Mouse (Mus musculus) liver, embryonic 14.5 days (tissue): ENCODE results near the gene Gfra1. TPM values are rescaled to one million over a fixed set of nuclear protein-coding genes. Genes with fewer than 3 reads are reported as not detected.

ENCODE experiments used
- ATAC-seq: fragments of 200-750 bp; cut with Nextera tagmentation; 2 replicates; pipeline ENCODE4 v1.8.0; 2017; ENCODE audit warnings: moderate number of reproducible peaks, mild to moderate bottlenecking, moderate library complexity; ENCODE audit not compliant: insufficient read depth
- DNase-seq, 3 experiments: peaks; one replicate each; pipeline ENCODE4 v3.0.0-alpha.2; 2012 to 2013; ENCODE audit warnings: low read depth in 3 of 3, low spot score in 3 of 3
- H3K27ac ChIP-seq: fragments of 300-500 bp; sonication (generic); 2 replicates; pipeline ENCODE4 v1.5.1; 2014; ENCODE audit warnings: moderate library complexity, mild to moderate bottlenecking, control low read depth, inconsistent platforms
- H3K27me3 ChIP-seq: fragments of 300-500 bp; sonication (generic); 2 replicates; pipeline ENCODE4 v1.6.1; 2014; ENCODE audit warnings: mild to moderate bottlenecking, low read length, moderate library complexity; ENCODE audit not compliant: control insufficient read depth, insufficient read depth
- H3K36me3 ChIP-seq: fragments of 300-500 bp; sonication (generic); replicated peaks from 2 replicates; pipeline ENCODE4 v1.6.1; 2014; ENCODE audit warnings: low read depth; ENCODE audit not compliant: control insufficient read depth, insufficient read depth
- H3K4me1 ChIP-seq, 2 experiments: fragments of 200-500 bp in 1 of 2; fragments of 300-500 bp in 1 of 2; sonication (generic) in 1 of 2; replicated peaks; 2 replicates each; pipeline ENCODE4 v1.6.1; 2012 to 2014; ENCODE audit warnings: antibody characterized with exemption in 1 of 2, inconsistent platforms in 1 of 2, low read length in 1 of 2; ENCODE audit not compliant: control insufficient read depth in 2 of 2, insufficient read depth in 2 of 2
- H3K4me2 ChIP-seq: fragments of 300-500 bp; sonication (generic); 2 replicates; pipeline ENCODE4 v1.6.1; 2014; ENCODE audit warnings: low read depth, mild to moderate bottlenecking, control low read depth, moderate library complexity
- H3K4me3 ChIP-seq, 2 experiments: fragments of 200-500 bp in 1 of 2; fragments of 300-500 bp in 1 of 2; sonication (generic) in 1 of 2; 2 replicates each; pipeline ENCODE4 v1.5.1; 2012 to 2014; ENCODE audit warnings: low read depth in 2 of 2, low read length in 2 of 2, mild to moderate bottlenecking in 2 of 2, control low read depth in 1 of 2, inconsistent platforms in 1 of 2, moderate library complexity in 1 of 2; ENCODE audit not compliant: insufficient read depth in 1 of 2
- H3K9ac ChIP-seq: fragments of 300-500 bp; sonication (generic); replicated peaks from 2 replicates; pipeline ENCODE4 v1.6.1; 2014; ENCODE audit warnings: mild to moderate bottlenecking, control low read depth, moderate library complexity
- H3K9me3 ChIP-seq: fragments of 300-500 bp; sonication (generic); 2 replicates; pipeline ENCODE4 v1.6.1; 2016; ENCODE audit warnings: low read length, mixed read lengths; ENCODE audit not compliant: control insufficient read depth
- CTCF ChIP-seq: IDR thresholded peaks from 2 replicates; pipeline ENCODE4 v1.5.1; 2016; ENCODE audit warnings: antibody characterized with exemption, low read depth, control low read depth
- EP300 ChIP-seq: IDR thresholded peaks from 2 replicates; pipeline ENCODE4 v1.6.1; 2016; ENCODE audit warnings: antibody characterized with exemption, low read depth
- WGBS: fragments of 180-500 bp; shearing (Covaris S2); extraction: QIAGEN DNeasy Blood & Tissue Kit; methylation state at CpG from one replicate; pipeline ENCODE4 v1.1.7; 2014; ENCODE audit not compliant: insufficient replicate concordance; 5-methylcytosine and 5-hydroxymethylcytosine counted together
- polyA plus RNA-seq, 2 experiments: library from polyadenylated mRNA; depleted of rRNA in 1 of 2; stranded (reverse) in 1 of 2; unstranded in 1 of 2; fragments of >200 nt; fragmentation: Nextera tagmentation in 1 of 2; extraction: Ambion mirVana in 1 of 2; gene quantifications; 2 replicates each; pipeline versions ENCODE4 v1.2.1 to v1.2.3; 2012 to 2014

Gene Gfra1
- polyA plus RNA-seq, 2 experiments, result 2.7 to 3.8 TPM

DNA sequence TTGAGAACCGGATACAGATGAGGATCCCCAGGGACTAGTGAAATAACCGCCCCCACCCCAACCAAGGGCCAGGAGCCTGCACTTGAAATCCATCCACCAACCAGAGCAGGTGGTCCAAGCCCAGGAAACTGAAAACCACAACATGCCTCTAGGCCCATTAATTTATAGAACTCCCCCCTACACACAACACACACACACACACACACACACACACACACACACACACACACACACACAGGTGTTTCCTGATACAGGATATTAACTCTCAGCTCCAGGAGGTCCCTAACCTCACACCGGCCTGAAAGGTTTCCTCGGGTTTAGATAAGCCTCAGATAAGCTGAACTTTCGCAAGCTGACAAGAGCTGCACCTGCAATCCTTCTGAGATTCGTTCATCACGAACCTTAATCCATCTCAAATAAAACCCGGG lies 79.0 kb downstream of the Gfra1 start:
- Histone ChIP-seq H3K9me3 (no peaks in the 10 kb centered on the region), H3K27me3 (no peaks in the 10 kb centered on the region), H3K27ac (no peak overlapping the region), H3K9ac (no peak overlapping the region), H3K4me2 (no peak overlapping the region), H3K36me3 (no peaks in the 10 kb centered on the region), H3K4me3 (no peak overlapping the region), H3K4me1 (no peaks in the 10 kb centered on the region; a peak in 1 of 4 replicates)
- no peak for TF ChIP-seq CTCF
- TF ChIP-seq EP300, result no peak
- ATAC-seq (no peak), DNase-seq (no peak)
- 34% methylated on average over 8 of the region's 8 CpGs for WGBS

DNA sequence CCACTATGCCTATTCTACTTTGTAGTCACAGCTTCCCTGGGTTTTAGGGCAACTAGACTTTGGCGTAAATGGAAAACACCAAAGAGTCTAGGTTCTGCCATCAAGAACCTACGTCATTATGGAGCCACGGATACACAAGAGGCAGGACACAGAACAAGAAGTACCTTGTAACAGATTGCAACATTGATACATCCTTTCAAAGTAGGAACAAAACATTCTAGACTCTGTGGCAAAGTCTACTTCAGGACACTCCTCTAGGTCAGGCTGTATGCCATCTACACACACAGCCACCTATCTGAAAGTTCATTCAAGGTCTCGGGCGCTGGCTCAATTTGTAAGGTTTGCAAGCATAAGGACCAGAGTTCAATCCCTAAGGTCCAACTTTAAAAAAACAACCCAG lies 81.1 kb downstream of the Gfra1 start:
- Histone ChIP-seq H3K9ac (no peak overlapping the region), H3K36me3 (no peaks in the 10 kb centered on the region), H3K4me3 (no peak overlapping the region), H3K27ac (no peak overlapping the region), H3K9me3 (no peaks in the 10 kb centered on the region), H3K4me1 (no peaks in the 10 kb centered on the region; a peak in 1 of 4 replicates), H3K4me2 (no peak overlapping the region), H3K27me3 (no peaks in the 10 kb centered on the region)
- no peak for ATAC-seq
- 74% methylated on average over 5 of the region's 5 CpGs for WGBS
- TF ChIP-seq CTCF (no peak), EP300 (no peak)
- DNase-seq, result no peak

DNA sequence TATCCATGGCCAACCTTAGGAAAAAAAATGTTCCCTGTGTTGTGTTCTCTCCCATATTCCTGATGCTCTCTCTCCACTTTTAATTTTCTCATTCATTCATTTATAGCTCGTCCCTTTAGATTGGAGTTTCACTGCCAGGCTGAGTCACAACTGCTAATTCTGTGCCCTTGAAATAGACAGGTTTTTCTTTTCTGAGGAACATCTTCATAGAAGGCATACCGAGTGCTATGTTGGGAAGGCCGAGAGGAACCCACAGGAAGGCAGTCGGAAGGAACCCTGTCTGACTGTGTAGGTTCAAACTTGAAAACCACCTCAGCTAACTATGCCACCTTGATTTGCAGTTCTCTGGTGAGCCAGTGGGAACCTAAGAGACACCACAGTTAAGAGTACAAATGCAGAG lies 81.6 kb downstream of the Gfra1 start:
- H3K9ac ChIP-seq, result no peak overlapping the region
- no peaks in the 10 kb centered on the region for H3K9me3 ChIP-seq
- H3K4me3 ChIP-seq, result no peak overlapping the region
- no peak overlapping the region for H3K4me2 ChIP-seq
- H3K4me1 ChIP-seq, result no peaks in the 10 kb centered on the region; a peak in 1 of 4 replicates
- ATAC-seq (no peak), DNase-seq (no peak)
- H3K36me3 ChIP-seq, result no peaks in the 10 kb centered on the region
- no peaks in the 10 kb centered on the region for H3K27me3 ChIP-seq
- 61% methylated on average over 4 of the region's 4 CpGs for WGBS
- TF ChIP-seq CTCF, result no peak
- TF ChIP-seq EP300, result no peak
- H3K27ac ChIP-seq, result no peak overlapping the region

DNA sequence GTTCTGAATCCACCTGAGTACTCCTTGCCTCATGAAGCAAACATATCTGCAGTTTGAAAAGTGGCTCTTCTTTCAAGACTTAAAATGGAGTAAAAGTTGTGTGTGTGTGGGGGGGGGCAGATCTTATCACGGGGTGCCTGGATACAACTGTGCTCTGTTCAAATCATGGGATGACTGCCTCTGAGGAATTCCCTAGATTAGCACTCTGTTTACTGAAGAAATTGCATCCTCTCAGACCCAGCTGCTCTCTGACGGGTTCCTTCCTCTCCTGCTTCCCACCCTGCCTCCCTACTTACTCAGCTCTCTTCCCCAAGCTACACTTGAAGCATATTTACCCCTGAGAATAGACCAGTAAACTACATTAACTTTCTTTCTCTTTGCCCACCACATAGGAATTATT lies 87.2 kb downstream of the Gfra1 start:
- DNase-seq, result no peak
- no peaks in the 10 kb centered on the region for H3K36me3 ChIP-seq
- H3K27me3 ChIP-seq, result no peaks in the 10 kb centered on the region
- no peak for TF ChIP-seq EP300
- no peak for TF ChIP-seq CTCF
- no peak overlapping the region for H3K27ac ChIP-seq
- H3K4me1 ChIP-seq, result no peaks in the 10 kb centered on the region
- no peak overlapping the region for H3K9ac ChIP-seq
- no peak overlapping the region for H3K4me3 ChIP-seq
- no peak for ATAC-seq
- 34% methylated on average over 2 of the region's 2 CpGs for WGBS
- H3K9me3 ChIP-seq, result no peaks in the 10 kb centered on the region
- H3K4me2 ChIP-seq, result no peak overlapping the region

DNA sequence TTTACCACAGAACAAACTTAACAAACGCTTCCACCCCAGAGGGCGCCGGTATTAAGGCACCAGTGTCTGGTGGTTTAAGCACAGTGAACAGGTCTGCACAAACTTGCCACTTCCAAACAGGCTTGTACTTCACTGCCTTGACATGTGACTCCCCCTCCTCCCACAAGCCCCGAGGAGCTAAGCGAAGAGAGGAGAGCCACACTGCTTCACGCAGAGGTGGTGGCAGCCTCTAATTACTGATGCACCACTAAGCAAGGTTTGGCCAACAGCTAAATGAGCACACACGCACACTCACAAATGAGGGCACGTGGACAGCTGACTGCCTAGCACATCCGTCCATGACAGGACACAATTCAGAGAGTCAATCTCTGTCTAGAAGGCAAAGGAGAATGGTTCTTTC lies 91.0 kb downstream of the Gfra1 start:
- no peaks in the 10 kb centered on the region for H3K27me3 ChIP-seq
- no peak overlapping the region for H3K4me2 ChIP-seq
- no peak overlapping the region for H3K4me3 ChIP-seq
- H3K9me3 ChIP-seq, result no peaks in the 10 kb centered on the region
- H3K4me1 ChIP-seq, result no peaks in the 10 kb centered on the region
- ATAC-seq (no peak), DNase-seq (no peak)
- no peak overlapping the region for H3K27ac ChIP-seq
- TF ChIP-seq CTCF (no peak), EP300 (no peak)
- no peaks in the 10 kb centered on the region for H3K36me3 ChIP-seq
- no peak overlapping the region for H3K9ac ChIP-seq
- WGBS, result 55% methylated on average over 9 of the region's 9 CpGs
